Mouse (Mus musculus) brain, adult 2 months (tissue): ENCODE data around the gene Rasd1.
"Not testable (repeated sequence)": the region's sequence is repeated elsewhere in the genome, so short reads cannot be mapped to it uniquely, and the experiment has no call there.

Experiments
- DNase-seq: peaks from one replicate; pipeline ENCODE4 v3.0.0; 2011; ENCODE audit warnings: low read depth, low spot score

Rasd1 gene

DNA sequence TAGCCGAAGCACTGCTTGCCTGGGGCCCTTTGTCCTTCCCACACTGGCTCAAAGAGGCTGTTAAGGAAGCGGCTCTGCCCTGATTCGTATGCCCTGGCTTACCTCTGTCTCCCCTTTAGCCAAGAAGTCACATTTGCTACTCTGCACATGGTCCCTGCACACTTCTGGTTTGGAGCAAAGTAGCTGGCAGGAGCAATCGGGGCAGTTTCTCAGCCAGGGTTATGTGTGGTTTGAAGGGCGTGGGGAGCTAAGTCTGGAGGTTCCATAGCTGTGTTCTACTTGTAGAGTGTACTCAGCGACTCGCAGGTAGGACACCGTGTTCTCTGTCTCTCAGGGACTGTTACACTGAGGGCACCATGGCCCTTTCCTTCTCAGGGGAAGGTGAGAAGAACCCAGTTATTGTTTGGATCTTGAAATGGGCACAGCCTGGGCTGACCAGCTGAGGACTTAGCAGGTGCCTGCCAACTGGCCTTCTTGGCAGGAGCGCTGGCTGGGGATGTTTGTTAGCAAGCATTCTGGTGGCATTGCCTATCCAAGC is 3.3 kb downstream of the Rasd1 start:
- DNase-seq, result no peak

DNA sequence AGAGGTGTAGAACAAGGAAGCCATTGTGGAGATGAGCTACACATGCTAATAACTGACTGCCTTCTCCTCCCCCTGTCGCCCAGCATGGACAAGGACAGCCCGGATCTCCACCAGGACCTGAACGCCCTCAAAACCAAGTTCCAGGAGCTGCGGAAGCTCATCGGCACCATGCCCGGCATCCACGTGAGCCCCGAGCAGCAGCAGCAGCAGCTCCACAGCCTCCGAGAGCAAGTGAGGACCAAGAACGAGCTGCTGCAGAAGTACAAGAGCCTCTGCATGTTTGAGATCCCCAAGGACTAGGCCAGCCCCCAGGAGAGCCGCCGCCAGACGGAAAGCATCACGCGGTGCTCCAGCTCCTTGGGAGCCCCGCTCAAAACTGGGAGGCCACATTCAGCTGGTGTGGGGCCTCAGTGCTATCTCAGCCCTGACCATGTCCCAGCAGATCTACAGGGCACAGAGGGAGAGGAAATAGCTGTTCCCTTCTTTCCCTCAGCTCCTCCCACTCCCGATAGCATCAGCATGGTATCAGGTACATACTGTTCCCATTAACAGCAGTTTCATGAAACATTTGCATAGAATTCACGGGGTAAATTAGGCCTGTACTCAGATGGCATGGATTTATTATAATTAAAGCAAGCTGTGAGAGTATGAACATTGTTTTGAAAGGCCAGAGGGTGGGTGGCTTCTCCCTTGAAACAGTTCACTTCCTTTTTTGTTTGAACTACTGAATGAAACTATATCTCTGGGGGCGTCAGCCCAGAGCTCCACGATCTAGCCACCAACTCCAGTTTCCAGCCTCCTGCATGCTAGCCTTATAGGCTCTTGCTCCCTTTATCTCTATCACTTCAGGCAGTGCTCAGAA is 4.0 kb downstream of the Rasd1 start:
- DNase-seq, result peak; percentile 70

DNA sequence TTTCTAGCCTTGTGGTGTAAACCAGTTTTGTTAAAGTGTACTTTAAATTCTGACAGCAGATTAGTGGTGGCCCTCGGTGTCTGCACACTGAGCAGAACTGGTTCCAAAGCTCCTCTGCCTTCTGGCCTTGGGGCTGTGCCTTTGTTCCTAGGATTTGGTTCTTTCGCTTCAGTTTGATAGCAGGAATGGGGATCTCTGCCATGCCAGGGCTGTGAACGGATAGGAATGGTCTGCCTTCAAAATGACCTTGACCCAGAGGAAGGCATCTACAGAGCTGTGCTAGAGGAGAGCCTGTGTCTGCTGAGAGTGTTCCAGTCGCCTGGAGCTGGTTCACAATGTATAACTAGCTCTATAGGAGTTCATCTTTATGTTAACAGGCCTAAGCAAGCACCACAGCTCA is 5.3 kb downstream of the Rasd1 start:
- DNase-seq, result no peak

DNA sequence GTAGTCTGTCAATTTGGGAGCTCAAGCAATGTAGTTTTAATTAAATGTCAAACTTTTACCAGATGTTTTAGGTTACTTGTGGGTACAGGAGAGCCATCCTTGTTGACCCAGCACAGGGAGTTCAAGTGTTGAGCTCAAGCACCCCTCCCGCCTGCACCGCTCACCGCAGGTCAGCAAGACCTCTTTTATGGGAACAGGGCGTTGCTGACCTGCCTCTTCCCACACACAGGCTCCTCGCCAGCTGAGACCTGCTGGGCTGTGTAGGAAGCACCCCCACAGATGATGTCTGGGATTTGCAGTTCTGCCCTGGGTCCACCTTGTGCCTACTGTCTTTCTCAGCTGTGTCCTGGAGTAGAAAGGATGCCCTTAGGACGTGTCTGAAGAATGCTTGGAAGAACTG is 8.0 kb downstream of the Rasd1 start:
- DNase-seq, result no peak

DNA sequence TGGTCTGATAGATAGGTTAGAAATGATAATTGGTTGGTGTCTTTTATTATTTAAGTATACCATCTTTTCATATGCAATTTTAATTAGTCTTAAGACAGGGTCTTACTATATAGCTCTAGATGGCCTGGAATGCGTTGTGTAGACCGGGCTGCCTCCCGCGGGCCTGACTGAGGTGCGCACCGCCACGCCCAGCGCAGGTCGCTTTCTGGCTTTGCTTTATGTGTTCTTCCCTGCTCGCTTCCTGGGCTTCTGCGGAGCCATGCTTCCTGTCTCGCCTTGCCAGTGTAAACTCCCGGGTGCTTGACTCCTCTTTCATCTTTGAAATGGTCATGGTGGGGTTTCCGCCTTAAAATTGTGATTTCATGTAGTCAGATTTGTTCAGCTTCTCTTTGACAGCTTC is 11.9 kb downstream of the Rasd1 start:
- DNase-seq, result no peak

DNA sequence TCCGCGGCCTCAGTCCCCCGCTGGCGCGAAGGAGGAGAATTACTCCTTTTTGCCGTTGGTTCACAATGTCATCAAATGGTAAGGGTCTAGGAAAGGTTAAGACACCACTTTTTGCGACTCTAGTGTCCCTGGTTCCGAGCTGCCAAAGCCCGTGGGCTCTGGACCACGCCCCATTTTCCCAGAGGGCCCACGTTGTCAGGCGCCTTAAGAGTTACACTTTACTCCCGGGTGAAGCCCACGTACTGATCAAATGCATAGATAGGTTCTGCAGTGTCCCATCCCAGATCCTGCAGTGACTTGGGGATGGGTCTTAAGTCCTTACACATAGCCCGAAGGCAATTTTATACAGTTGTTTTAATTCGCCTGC is 16.4 kb downstream of the Rasd1 start:
- DNase-seq, result no peak

DNA sequence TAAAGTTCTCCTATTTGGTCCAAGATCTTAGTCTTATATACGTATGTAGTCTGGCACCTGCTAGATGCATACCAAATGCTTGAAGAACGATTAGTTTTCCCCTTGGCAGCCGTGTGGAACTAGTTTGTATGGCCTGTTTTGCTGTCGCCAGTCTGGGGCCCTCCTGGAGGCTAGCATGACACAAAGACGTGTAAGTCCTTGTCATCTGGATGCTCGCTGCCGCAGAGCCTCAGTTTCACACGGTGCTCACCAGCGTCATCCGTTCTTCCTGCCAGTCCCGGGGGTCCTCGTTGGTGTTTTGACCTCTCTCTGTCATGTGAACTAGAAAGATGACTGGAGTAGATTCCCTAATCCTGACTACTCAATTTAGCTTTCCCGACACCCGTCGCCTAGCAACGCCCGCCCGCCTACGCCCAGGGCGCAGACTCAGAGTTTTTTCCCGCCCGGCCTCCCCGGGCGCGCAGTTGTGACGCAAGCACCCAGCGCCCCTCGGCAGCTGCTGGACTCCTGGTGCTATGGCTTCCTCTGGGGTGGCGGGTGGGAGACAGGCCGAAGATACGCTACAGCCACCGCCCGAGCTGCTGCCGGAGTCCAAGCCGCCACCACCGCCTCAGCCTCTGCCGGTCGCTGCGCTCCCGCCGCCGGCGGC is 16.9 kb downstream of the Rasd1 start, which contains the start of gene Med9:
Med9 (plus strand) TSS at position 455 of the 649 bp plus-strand sequence.
- peak; percentile 96 for DNase-seq

DNA sequence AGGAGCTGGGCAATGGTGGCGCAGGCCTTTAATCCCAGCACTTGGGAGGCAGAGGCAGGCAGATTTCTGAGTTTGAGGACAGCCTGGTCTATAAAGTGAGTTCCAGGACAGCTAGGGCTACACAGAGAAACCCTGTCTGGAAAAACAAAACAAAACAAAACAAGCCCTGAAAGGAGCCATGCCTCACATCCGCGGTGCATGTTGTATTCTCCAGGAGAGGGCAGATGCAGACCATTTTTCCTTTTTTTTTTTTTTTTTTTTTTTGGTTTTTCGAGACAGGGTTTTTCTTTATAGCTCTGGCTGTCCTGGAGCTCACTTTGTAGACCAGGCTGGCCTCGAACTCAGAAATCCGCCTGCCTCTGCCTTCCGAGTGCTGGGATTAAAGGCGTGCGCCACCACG is 19.9 kb downstream of the Rasd1 start:
- not testable (repeated sequence) for DNase-seq

DNA sequence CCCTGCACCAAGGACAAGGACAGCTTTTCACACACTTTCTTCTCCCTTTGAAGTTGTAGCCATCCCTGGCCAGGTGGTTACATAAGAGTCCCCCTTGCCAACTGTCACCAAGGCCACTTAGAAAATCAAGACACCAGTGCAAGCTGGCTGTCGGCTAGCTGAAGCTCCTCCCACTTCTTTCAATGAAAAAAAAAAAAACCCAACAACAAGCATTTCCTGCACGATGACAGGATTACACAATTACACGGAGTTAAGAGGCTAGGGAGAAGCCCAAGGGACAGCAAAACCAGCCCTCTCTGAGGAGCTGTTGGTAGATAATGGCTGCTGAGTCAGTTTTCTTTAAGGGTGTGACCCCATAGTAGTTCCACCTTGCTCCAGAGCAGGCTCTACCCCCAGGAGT is 23.4 kb downstream of the Rasd1 start:
- DNase-seq, result no peak

DNA sequence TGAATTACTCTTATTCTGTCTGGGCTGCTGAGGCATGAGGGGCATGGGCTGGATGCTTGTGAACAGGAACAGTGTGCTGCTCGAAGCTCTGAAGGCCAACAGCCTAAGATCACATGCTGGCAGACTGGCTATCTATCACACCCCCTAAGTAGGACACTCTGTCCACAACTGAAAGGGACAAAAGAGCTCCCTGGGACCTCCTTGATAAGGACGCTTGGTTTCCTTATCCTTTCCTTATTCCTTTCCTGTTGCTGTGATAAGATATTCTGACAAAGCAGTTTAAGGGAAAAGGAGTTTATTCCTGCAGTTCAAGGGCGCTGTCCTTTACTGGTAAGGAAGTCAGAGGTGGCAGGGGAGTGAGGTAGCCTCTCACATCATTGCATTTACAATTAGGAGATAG is 24.1 kb downstream of the Rasd1 start:
- DNase-seq, result no peak

DNA sequence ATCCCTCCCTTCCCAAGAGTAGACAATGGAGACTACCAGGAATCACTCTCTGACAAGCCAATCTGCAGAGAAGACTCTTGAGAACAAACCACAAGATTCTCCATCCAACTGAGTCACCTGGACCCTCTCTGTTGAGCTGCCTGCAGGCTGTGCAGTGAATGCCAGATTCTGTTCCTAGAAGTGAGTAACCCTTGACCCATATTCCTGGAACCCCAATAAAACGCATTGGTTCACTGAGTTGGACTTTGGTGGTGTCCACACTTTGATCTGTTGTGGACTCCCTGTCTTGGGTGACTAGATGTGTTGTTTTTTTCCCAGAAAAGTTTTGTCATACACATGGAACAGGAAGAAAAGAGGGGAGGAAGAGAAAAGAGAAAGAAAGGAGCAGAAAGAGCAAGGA is 24.9 kb downstream of the Rasd1 start:
- DNase-seq, result no peak

DNA sequence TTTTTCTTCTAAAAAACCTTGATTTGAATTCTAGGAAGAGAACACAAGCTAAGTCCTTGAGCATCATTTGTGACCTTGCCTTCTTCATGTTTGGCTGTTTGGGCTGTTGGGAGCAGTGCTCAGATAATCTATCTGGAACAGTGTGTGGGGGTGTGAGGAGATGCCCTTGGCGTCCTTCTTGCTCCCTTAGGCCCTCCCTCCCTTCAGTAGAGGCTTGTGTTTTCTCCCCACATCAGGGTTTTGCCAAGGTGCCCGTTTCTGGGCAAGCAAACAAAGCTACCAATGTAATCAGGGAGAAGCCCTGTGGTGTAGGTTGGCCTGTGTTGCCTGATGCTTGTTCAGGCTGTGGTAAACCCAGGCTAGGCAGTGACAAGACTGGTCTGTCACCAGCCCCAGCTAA is 27.1 kb downstream of the Rasd1 start:
- DNase-seq, result no peak

DNA sequence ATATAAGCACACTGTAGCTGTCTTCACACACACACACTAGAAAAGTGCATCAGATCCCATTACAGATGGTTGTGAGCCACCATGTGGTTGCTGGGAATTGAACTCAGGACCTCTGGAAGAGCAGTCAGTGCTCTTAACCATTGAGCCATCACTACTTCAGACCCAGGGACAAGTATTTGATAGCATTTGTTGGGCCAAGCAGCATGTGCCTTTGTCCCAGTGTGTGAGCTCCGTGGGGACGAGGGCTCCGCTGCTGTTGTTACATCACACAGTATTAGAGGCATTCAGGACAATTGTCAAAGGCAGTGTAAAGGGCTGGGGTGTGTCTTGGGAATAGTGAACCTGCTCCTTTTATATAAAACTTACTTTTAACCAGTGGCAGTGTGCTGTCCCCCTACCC is 27.7 kb downstream of the Rasd1 start:
- DNase-seq, result no peak

DNA sequence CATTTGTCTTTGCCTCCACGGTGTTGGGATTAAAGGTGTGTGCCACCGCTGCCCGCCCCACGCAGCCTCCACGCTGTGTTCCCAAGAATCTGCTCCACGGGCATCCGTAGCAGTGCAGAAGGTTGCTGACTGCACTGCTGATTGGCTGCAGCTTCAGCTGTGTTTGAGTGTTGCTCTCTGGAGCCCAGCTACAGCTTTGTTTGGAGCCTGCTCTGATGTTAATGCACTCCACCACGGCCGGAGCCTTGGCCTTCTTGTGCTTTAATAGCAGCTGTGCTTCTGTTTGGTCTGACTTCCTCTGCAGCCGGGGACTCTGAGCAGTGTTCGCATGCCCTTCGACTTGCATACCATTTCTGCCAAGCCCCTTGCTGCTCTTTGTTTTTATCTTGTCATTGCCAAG is 30.8 kb downstream of the Rasd1 start:
- peak; percentile 53 for DNase-seq

DNA sequence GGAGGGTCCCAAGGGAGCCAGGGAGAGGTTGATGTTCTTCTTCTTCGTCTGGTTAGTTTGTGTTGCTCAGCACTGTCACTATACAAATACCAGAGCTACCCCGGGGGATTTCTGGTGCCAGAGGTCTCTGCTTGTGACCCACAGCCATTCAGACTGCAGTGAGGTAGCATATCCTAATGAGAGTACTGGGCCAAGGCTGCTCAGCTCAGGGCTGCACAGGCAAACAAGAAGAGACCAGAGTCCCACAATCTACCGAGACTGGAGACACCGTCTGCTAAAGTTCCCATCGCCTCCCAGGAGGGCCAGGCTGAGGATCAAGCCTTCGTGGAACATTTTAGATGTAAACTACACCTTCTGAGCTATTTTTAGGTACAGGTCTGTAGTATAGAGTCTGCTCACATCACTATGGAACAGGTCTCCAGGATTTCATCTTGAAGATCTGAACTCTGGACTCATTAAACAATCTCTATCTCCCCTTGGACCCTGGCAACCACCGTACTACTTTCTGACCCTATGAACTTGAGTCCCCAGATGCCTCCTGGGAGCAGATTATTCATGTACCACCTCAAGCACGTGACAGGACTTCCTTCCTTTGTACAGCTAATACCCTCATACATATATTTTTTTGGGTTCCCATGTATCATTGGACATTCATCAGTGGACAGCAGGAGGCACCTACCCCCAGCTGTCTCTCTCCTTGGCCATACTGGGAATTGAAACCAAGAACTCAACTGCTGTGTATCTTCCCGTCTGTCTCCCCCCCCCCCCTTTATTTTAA is 32.0 kb downstream of the Rasd1 start:
- DNase-seq, result no peak

DNA sequence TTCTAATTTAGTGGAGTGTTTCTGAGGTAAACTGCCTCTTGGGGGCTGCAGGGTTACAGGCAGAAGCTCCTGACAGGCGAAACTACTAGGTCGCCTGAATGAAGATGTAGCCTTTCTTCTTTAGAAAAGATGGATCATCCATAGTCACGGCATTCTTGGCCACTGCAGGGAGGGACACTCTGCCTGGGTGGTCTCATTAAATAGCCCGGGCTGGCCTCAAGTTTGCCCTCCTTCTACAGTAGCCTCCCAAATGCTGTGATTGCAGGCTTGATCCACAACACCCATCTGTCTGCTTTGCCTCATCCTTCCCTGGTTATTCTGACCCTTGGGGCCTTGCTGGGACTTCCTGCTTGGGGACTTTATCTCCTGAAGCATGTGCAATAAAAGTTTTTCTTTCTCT is 34.7 kb downstream of the Rasd1 start:
- no peak for DNase-seq

DNA sequence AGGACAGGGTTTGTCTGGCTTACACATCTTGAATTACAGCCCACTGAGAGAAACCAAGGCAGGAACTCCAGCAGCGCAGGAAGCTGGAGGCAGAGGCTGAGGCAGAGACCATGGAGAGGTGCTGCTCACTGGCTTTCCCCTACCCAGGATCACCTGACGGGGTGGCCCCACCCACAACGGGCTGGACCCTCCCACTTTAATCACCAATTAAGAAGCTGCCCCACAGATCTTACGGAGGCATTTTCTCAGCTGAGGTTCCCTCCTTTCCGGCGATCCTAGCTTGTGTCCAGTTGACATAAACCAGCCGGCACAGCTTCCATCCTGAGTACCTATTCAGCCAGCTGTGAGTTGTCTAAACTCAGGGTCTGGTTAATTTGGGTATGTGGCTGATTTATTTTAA is 43.5 kb downstream of the Rasd1 start:
- DNase-seq, result no peak

DNA sequence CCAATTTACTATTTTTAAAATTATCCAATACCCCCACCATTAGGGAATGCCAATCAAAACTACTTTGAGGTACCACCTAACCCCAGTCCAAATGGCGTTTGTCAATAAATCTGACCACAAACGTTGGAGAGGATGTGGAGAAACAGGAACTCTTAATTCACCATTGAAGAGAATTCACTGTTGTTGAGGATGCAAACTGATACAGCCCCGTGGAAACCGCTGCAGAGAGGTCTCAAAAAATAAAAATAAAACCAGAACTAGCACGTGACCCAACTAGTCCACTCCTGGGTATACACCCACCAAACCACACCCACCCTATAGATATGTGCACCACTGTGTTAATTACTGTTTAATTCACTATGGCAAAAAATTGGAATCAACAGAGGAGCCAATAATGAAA is 44.4 kb downstream of the Rasd1 start:
- DNase-seq, result no peak

DNA sequence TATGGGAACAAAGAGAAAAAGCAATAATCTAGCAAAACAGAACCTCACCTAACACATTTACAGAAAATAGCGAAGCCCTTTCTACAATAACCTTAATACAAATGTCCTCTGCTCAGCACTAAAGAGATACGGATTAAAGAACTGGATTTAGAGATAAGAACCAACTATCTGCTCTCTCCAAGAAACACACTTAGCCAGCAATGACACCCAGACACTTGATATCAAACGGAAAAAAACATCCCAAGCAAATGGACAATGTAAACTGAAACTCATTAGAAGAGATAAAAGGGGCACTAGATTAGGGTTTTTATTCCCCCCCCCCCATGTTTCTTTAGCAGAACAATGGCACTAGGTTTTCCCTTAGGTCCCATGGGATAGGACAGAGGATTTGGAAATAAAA is 45.3 kb downstream of the Rasd1 start:
- no peak for DNase-seq

DNA sequence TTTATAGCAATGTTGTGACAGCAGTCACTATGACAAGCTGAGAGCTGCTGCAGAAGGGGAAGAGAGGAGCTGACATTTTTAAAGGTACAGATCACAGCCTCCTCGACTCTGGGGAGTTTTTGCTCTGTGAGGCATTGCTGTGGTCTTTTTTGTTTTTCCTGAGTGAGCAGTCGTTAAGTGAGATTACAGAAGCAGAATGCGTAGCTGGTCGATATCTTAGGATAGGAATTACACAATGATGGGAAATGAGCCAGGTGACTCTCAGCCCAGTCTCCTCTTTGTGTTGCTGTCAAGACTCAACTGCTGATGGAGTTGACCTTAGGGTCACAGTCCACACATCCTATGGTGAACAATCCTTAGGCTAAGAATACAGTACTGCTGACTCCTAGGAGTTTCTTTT is 46.7 kb downstream of the Rasd1 start:
- DNase-seq, result no peak

DNA sequence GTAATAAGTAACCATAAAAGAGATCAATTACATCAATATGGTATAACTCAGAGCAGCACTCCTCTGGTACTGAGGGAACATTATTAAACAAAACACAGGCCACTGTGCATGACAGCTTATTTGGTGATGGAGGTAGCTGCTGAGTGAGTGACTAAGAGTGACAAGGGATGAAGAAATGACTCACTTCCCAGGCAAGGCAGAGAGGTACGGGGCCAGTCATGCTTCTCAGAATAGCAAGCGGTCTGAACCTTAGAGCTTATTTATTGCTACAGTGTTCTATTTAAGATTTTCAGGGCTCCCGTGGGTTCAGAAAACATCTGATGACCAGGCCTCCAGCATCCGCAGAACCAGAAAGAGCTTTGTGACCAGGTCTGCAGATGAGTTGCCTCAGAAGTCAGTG is 51.0 kb downstream of the Rasd1 start:
- no peak for DNase-seq
